Mouse (Mus musculus) C2C12 (cell line): ENCODE data around the gene Zfp592.

Source experiments
- CEBPB ChIP-seq: IDR thresholded peaks from one replicate; pipeline ENCODE4 v1.6.1; 2011; ENCODE audit warnings: low read depth, mild to moderate bottlenecking, control low read depth, moderate library complexity
- CTCF ChIP-seq: IDR thresholded peaks from one replicate; pipeline ENCODE4 v1.5.1; 2011; ENCODE audit not compliant: control insufficient read depth, insufficient read depth, insufficient read length
- MYOD1 ChIP-seq: IDR thresholded peaks from one replicate; pipeline ENCODE4 v1.6.1; 2011; ENCODE audit warnings: low read depth; ENCODE audit not compliant: control insufficient read depth, insufficient read length
- MYOG ChIP-seq: IDR thresholded peaks from one replicate; pipeline ENCODE4 v1.6.1; 2011; ENCODE audit not compliant: control insufficient read depth, insufficient read length; ENCODE audit errors: extremely low read depth

DNA sequence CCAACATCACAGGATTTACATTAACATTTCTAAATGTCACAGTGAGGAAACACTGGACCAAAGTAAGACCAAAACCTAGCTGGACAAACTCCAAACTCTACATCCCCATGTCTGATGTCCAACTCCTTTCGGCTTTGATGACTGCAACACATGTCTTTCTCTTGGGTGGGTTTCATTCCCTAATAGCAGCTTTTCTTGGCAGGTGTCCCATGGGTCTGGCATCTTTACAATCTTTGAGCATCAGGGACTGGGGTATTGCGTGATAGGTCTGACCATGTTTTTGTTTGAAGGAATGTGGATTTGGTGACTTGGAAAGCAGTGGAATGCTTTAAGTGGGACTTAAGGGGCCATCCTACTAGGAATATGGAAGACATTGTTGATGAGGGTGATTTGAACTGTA, 36.6 kb upstream of the Zfp592 start:
- no peak for TF ChIP-seq CTCF
- TF ChIP-seq MYOG = no peak
- no peak for TF ChIP-seq MYOD1
- no peak for TF ChIP-seq CEBPB
